Mouse (Mus musculus): ENCODE results near the gene Rbfox2.
A peak's percentile ranks its signal among the peaks of the same experiment; 100 is the strongest.

Gene Rbfox2

GRCm38 (mm10) chr15:77192154-77192935, 114.5 kb downstream of the Rbfox2 start:
- no peak for DNase-seq (ENCODE audit: low spot score)

- DNase-seq (ENCODE audit: low spot score) = no peak
Observed at GRCm38 (mm10) chr15:77186096-77186495, 120.7 kb downstream of the Rbfox2 start.

GRCm38 (mm10) chr15:77185614-77186013, 121.2 kb downstream of the Rbfox2 start:
- no peak for DNase-seq (ENCODE audit: low spot score)

GRCm38 (mm10) chr15:77182800-77183199, 124.0 kb downstream of the Rbfox2 start:
- DNase-seq (ENCODE audit: low spot score) = no peak

GRCm38 (mm10) chr15:77174018-77174417, 132.8 kb downstream of the Rbfox2 start:
- DNase-seq (ENCODE audit: low spot score) = no peak

- no peak for DNase-seq (ENCODE audit: low spot score)
Observed at GRCm38 (mm10) chr15:77172414-77172813, 134.4 kb downstream of the Rbfox2 start.

GRCm38 (mm10) chr15:77168781-77169180, 138.0 kb downstream of the Rbfox2 start:
- DNase-seq (ENCODE audit: low spot score) = no peak

GRCm38 (mm10) chr15:77166225-77166732, 140.5 kb downstream of the Rbfox2 start:
- no peak for DNase-seq (ENCODE audit: low spot score)

- DNase-seq (ENCODE audit: low spot score) = no peak
Observed at GRCm38 (mm10) chr15:77163336-77163735, 143.5 kb downstream of the Rbfox2 start.

GRCm38 (mm10) chr15:77162931-77163330, 143.9 kb downstream of the Rbfox2 start:
- no peak for DNase-seq (ENCODE audit: low spot score)

GRCm38 (mm10) chr15:77161382-77161781, 145.4 kb downstream of the Rbfox2 start:
- no peak for DNase-seq (ENCODE audit: low spot score)

GRCm38 (mm10) chr15:77160848-77161247, 146.0 kb downstream of the Rbfox2 start:
- DNase-seq (ENCODE audit: low spot score) = no peak

- peak; percentile 30 for DNase-seq (ENCODE audit: low spot score)
Observed at GRCm38 (mm10) chr15:77156525-77156924, 150.3 kb downstream of the Rbfox2 start.

GRCm38 (mm10) chr15:77154248-77154785, 152.5 kb downstream of the Rbfox2 start:
- no peak for DNase-seq (ENCODE audit: low spot score)

GRCm38 (mm10) chr15:77153625-77154024, 153.2 kb downstream of the Rbfox2 start:
- peak; percentile 50 for DNase-seq (ENCODE audit: low spot score)

GRCm38 (mm10) chr15:77153088-77153546, 153.7 kb downstream of the Rbfox2 start:
- DNase-seq (ENCODE audit: low spot score) = no peak

GRCm38 (mm10) chr15:77152336-77153087, 154.3 kb downstream of the Rbfox2 start:
- DNase-seq (ENCODE audit: low spot score) = peak; percentile 17

- DNase-seq (ENCODE audit: low spot score) = no peak
Observed at GRCm38 (mm10) chr15:77151816-77152215, 155.0 kb downstream of the Rbfox2 start.

- DNase-seq (ENCODE audit: low spot score) = no peak
Observed at GRCm38 (mm10) chr15:77151178-77151577, 155.6 kb downstream of the Rbfox2 start.

GRCm38 (mm10) chr15:77150424-77150841, 156.4 kb downstream of the Rbfox2 start:
- DNase-seq (ENCODE audit: low spot score) = peak; percentile 22

- DNase-seq (ENCODE audit: low spot score) = no peak
Observed at GRCm38 (mm10) chr15:77150000-77150399, 156.8 kb downstream of the Rbfox2 start.

- no peak for DNase-seq (ENCODE audit: low spot score)
Observed at GRCm38 (mm10) chr15:77149551-77149950, 157.3 kb downstream of the Rbfox2 start.

GRCm38 (mm10) chr15:77146942-77147341, 159.9 kb downstream of the Rbfox2 start:
- no peak for DNase-seq (ENCODE audit: low spot score)
